Comparison of ENCODE assay signal across 8 mouse cellular contexts in the genomic region with DNA sequence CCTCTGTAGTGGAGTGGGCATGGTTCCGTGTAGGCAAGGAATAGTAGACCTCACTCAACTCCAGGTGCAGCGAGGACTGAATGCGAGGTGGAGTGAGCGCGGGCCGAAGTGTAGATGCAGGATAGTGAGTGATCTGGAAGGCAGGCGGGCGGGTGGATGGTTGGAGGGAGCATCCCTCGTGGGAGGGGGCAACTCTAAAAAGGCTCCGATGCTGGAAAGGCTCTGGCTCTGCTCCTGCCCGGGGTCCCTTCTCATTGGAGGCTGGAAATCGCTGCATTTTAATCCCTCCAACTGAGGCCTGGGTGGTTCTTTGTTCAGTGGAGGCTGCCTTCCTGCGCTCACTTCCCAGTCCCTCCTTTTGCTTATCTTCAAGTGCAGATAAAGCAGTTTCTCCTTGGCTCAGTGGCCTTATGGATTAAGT. TPM values are rescaled to one million over a fixed set of nuclear protein-coding genes. Genes with fewer than 3 reads are reported as not detected.
A peak's percentile ranks its signal among the peaks of the same experiment; 100 is the strongest.
DNase-seq lines count a peak whose midpoint lies in the region; ATAC-seq lines count a peak whose summit lies in the region.

No protein-coding gene starts in this region.

- peak overlapping the region; percentile 83 for H3K4me3 ChIP-seq in kidney, embryonic 15.5 days (replicated peaks)
- H3K4me3 ChIP-seq in brown adipose tissue, adult 24 weeks (ENCODE audit: insufficient read depth, low read depth, low read length) = peak overlapping the region; percentile 43
- H3K4me3 ChIP-seq in hindbrain, embryonic 14.5 days (replicated peaks; ENCODE audit: low read length) = peak overlapping the region; percentile 97
- peak overlapping the region; percentile 89 for H3K4me3 ChIP-seq in midbrain, embryonic 15.5 days

- H3K36me3 ChIP-seq in kidney, embryonic 15.5 days = no peaks in the 10 kb centered on the region
- H3K36me3 ChIP-seq in hindbrain, embryonic 14.5 days (replicated peaks; ENCODE audit: control insufficient read depth, insufficient read depth) = no peaks in the 10 kb centered on the region; the same call in 1 of the 2 replicates
- no peaks in the 10 kb centered on the region for H3K36me3 ChIP-seq in midbrain, embryonic 15.5 days (replicated peaks)

- DNase-seq in kidney, adult 9 months = no peak
- peak; percentile 67 for DNase-seq in hindbrain, embryonic 14.5 days (ENCODE audit: low spot score)
- DNase-seq in ovary, adult 18-20 months (ENCODE audit: low spot score) = no peak
- DNase-seq in frontal cortex, postnatal 14 days (ENCODE audit: low spot score in 2 of 2) = no peak
- no peak for DNase-seq in kidney, postnatal 25 days

- peak overlapping the region; percentile 85 for H3K4me2 ChIP-seq in kidney, embryonic 15.5 days
- peak overlapping the region; percentile 96 for H3K4me2 ChIP-seq in hindbrain, embryonic 14.5 days (replicated peaks)
- peak overlapping the region; percentile 93 for H3K4me2 ChIP-seq in midbrain, embryonic 15.5 days

- ATAC-seq in kidney, embryonic 15.5 days (replicated peaks; ENCODE audit: low FRiP score) = no peak; the same call in 1 of the 2 replicates
- ATAC-seq in hindbrain, embryonic 14.5 days (ENCODE audit: low FRiP score) = peak; percentile 22; the same call in 1 of the 2 replicates
- no peak for ATAC-seq in midbrain, embryonic 15.5 days (replicated peaks)

- H3K9ac ChIP-seq in kidney, embryonic 15.5 days = peak overlapping the region; percentile 92
- peak overlapping the region; percentile 96 for H3K9ac ChIP-seq in hindbrain, embryonic 14.5 days
- peak overlapping the region; percentile 99 for H3K9ac ChIP-seq in midbrain, embryonic 15.5 days

- no peaks in the 10 kb centered on the region for H3K9me3 ChIP-seq in kidney, embryonic 15.5 days (replicated peaks)
- no peaks in the 10 kb centered on the region for H3K9me3 ChIP-seq in hindbrain, embryonic 14.5 days (ENCODE audit: control insufficient read depth, low read length)
- no peaks in the 10 kb centered on the region for H3K9me3 ChIP-seq in midbrain, embryonic 15.5 days

- peak overlapping the region; percentile 100 for H3K27ac ChIP-seq in kidney, embryonic 15.5 days
- no peak overlapping the region for H3K27ac ChIP-seq in brown adipose tissue, adult 24 weeks (replicated peaks; ENCODE audit: low read depth, low read length)
- H3K27ac ChIP-seq in hindbrain, embryonic 14.5 days = peak overlapping the region; percentile 100
- peak overlapping the region; percentile 100 for H3K27ac ChIP-seq in midbrain, embryonic 15.5 days

- under 1% methylated on average over 13 of the region's 13 CpGs for WGBS in kidney, embryonic 15.5 days
- 1% methylated on average over 13 of the region's 13 CpGs for WGBS in hindbrain, embryonic 14.5 days
- 1% methylated on average over 13 of the region's 13 CpGs for WGBS in midbrain, embryonic 15.5 days

- no peaks in the 10 kb centered on the region for H3K27me3 ChIP-seq in kidney, embryonic 15.5 days
- no peaks in the 10 kb centered on the region for H3K27me3 ChIP-seq in hindbrain, embryonic 14.5 days (ENCODE audit: control insufficient read depth, insufficient read depth, low read length)
- H3K27me3 ChIP-seq in midbrain, embryonic 15.5 days (replicated peaks) = no peaks in the 10 kb centered on the region

- peaks cover 38% of the 10 kb centered on the region for H3K4me1 ChIP-seq in kidney, embryonic 15.5 days
- no peaks in the 10 kb centered on the region for H3K4me1 ChIP-seq in brown adipose tissue, adult 24 weeks (ENCODE audit: control insufficient read depth, insufficient read depth, insufficient read length, low read length)
- H3K4me1 ChIP-seq in hindbrain, embryonic 14.5 days (replicated peaks; ENCODE audit: control insufficient read depth, insufficient read depth, low read length) = peaks cover 32% of the 10 kb centered on the region
- peaks cover 37% of the 10 kb centered on the region for H3K4me1 ChIP-seq in midbrain, embryonic 15.5 days

RNA-seq across cellular contexts. Expression of a gene that starts 1.3 kb away (rescaled TPM):
- 10.6 and 12.2 TPM in 2 replicates for polyA plus RNA-seq in kidney, embryonic 15.5 days (2015; fragmentation: Nextera tagmentation; extraction: Ambion mirVana)
- polyA plus RNA-seq in brown adipose tissue, adult 24 weeks (2012; ENCODE audit: insufficient read depth, insufficient read length, missing spikeins) = 0.46 and 0.99 TPM in 2 replicates
- polyA plus RNA-seq in hindbrain, embryonic 14.5 days (2014; fragmentation: Nextera tagmentation; extraction: Ambion mirVana) = 18.8 and 19.5 TPM in 2 replicates
- polyA plus RNA-seq in midbrain, embryonic 15.5 days (2015; fragmentation: Nextera tagmentation; extraction: Ambion mirVana) = 15.4 and 17.0 TPM in 2 replicates

RNA-seq across cellular contexts. Expression of a gene that starts 15.7 kb away (rescaled TPM):
- polyA plus RNA-seq in kidney, embryonic 15.5 days (2015; fragmentation: Nextera tagmentation; extraction: Ambion mirVana) = 42.4 and 45.7 TPM in 2 replicates
- polyA plus RNA-seq in brown adipose tissue, adult 24 weeks (2012; ENCODE audit: insufficient read depth, insufficient read length, missing spikeins) = 1.2 and 1.4 TPM in 2 replicates
- polyA plus RNA-seq in hindbrain, embryonic 14.5 days (2014; fragmentation: Nextera tagmentation; extraction: Ambion mirVana) = 16.5 and 17.2 TPM in 2 replicates
- polyA plus RNA-seq in midbrain, embryonic 15.5 days (2015; fragmentation: Nextera tagmentation; extraction: Ambion mirVana) = 18.0 and 20.2 TPM in 2 replicates

RNA-seq across cellular contexts. Expression of a gene that starts 16.3 kb away (rescaled TPM):
- 0.56 and 0.77 TPM in 2 replicates for polyA plus RNA-seq in kidney, embryonic 15.5 days (2015; fragmentation: Nextera tagmentation; extraction: Ambion mirVana)
- polyA plus RNA-seq in brown adipose tissue, adult 24 weeks (2012; ENCODE audit: insufficient read depth, insufficient read length, missing spikeins) = 0.71 and 0.79 TPM in 2 replicates
- polyA plus RNA-seq in hindbrain, embryonic 14.5 days (2014; fragmentation: Nextera tagmentation; extraction: Ambion mirVana) = 2.5 and 3.8 TPM in 2 replicates
- 1.9 and 2.5 TPM in 2 replicates for polyA plus RNA-seq in midbrain, embryonic 15.5 days (2015; fragmentation: Nextera tagmentation; extraction: Ambion mirVana)

RNA-seq across cellular contexts. Expression of a gene that starts 22.7 kb away (rescaled TPM):
- 1.1 and 2.2 TPM in 2 replicates for polyA plus RNA-seq in kidney, embryonic 15.5 days (2015; fragmentation: Nextera tagmentation; extraction: Ambion mirVana)
- not detected in 2 replicates for polyA plus RNA-seq in brown adipose tissue, adult 24 weeks (2012; ENCODE audit: insufficient read depth, insufficient read length, missing spikeins)
- polyA plus RNA-seq in hindbrain, embryonic 14.5 days (2014; fragmentation: Nextera tagmentation; extraction: Ambion mirVana) = 48.0 and 56.9 TPM in 2 replicates
- polyA plus RNA-seq in midbrain, embryonic 15.5 days (2015; fragmentation: Nextera tagmentation; extraction: Ambion mirVana) = 49.4 and 51.0 TPM in 2 replicates

RNA-seq across cellular contexts. Expression of a gene that starts 55.3 kb away (rescaled TPM):
- 1.1 and 1.9 TPM in 2 replicates for polyA plus RNA-seq in kidney, embryonic 15.5 days (2015; fragmentation: Nextera tagmentation; extraction: Ambion mirVana)
- polyA plus RNA-seq in brown adipose tissue, adult 24 weeks (2012; ENCODE audit: insufficient read depth, insufficient read length, missing spikeins) = 4.8 and 5.2 TPM in 2 replicates
- 0.95 and 1.0 TPM in 2 replicates for polyA plus RNA-seq in hindbrain, embryonic 14.5 days (2014; fragmentation: Nextera tagmentation; extraction: Ambion mirVana)
- 1.9 and 2.0 TPM in 2 replicates for polyA plus RNA-seq in midbrain, embryonic 15.5 days (2015; fragmentation: Nextera tagmentation; extraction: Ambion mirVana)

Comparison
In these comparisons a context has a peak if more than half of its experiments do, and no peak if none do; other contexts are left out.
1. H3K4me3 ChIP-seq: peak in every context shown above with its lines; median percentile 97 in hindbrain, embryonic 14.5 days; 89 in midbrain, embryonic 15.5 days; 83 in kidney, embryonic 15.5 days; 43 in brown adipose tissue, adult 24 weeks.